Mouse (Mus musculus): ENCODE measurements around the gene Pik3c2b.

Gene Pik3c2b

GRCm38 (mm10) chr1:133134881-133135280 lies 89.4 kb downstream of the Pik3c2b start:
- no peak for DNase-seq (ENCODE audit: low spot score)

- DNase-seq (ENCODE audit: low spot score) = no peak
These were observed 90.3 kb downstream of the Pik3c2b start for GRCm38 (mm10) chr1:133135808-133136207.

GRCm38 (mm10) chr1:133138401-133138800 lies 92.9 kb downstream of the Pik3c2b start:
- no peak for DNase-seq (ENCODE audit: low spot score)

DNA sequence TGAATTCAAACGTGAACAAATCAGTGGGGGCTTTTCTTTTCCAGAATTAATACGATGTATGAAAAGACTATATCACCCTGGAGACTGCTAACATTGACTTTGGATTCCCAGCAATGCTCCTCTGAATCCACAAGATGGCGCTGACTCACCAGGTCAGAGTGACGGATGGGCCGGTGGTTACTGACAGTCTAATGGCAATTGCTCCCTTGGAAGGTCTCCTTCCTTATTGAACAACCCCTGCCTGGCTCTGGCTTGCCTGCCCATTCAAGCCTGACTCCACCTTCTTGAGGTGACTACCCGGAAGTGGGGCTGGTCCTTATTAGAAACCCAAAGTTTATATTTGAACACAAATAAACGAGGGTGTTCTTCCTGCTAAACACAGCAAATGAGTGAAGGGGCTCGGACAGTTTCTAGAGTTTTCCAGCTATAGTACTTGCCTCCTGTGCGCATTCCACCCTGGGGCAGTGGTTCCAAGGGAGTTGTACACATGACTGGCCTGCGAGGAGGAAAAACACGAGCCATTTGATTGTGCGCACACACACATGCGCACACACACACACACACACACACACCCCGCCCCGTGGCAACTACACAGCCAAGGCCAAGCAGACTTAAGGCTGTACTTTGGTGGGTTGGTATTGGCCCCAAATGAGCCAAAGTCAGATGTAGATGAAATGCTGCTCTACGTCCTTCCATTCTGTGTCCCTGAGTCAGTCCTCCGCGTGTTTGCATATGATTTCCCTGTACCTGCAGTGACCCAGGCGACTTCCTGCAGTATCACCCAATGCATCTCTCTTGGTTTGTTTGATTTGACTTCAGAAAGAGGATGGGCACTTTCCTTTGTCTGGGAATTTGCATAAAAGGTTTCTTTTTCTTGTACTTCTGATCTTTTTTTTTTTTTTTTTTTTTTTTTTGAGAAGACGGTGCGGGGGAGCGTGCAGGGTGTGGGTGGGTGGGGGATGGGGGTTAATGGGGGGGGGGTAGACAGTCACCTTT lies 100.8 kb downstream of the Pik3c2b start:
- no peak for DNase-seq (ENCODE audit: low spot score)

- DNase-seq (ENCODE audit: low spot score) = no peak
These were observed 101.9 kb downstream of the Pik3c2b start for GRCm38 (mm10) chr1:133147324-133147723.

DNA sequence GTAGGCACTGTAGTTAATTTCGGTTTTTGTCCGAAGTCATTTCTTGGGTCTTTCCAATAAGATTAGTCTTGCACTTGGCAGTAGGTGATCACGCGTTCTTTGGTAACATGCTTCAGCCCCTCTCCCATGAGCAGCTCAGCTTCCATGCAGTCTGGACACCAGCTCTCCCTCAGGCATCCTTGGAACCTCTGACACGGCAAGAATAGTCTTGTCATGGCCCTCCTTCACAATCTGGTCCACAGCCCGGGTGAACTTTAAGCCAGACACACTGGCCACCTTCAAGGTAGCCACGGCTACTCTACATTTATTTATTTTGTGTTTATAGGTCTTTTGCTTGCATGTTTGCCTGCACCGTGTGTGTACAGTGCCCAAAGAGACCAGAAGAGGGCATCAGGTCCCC lies 102.7 kb downstream of the Pik3c2b start:
- no peak for DNase-seq (ENCODE audit: low spot score)

DNA sequence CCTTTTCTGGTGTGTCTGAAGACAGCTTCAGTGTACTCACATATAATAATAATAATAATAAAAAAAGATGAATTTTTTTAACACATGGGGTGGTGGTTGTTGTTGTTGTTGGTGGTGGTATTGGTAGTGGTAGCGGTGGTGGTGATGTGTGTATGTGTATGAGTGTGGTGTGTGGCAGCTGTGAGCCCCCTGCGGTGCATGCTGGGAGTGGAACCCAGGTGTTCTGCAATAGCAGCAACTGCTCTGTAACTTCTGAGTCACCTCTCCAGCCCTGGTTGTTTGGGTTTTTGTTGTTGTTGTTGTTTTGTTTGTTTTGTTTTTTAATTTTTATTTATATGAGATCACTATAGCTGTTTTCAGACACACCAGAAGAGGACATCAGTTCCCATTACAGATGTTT lies 105.1 kb downstream of the Pik3c2b start:
- no peak for DNase-seq (ENCODE audit: low spot score)

GRCm38 (mm10) chr1:133152213-133152612 lies 106.7 kb downstream of the Pik3c2b start:
- DNase-seq (ENCODE audit: low spot score) = no peak

DNA sequence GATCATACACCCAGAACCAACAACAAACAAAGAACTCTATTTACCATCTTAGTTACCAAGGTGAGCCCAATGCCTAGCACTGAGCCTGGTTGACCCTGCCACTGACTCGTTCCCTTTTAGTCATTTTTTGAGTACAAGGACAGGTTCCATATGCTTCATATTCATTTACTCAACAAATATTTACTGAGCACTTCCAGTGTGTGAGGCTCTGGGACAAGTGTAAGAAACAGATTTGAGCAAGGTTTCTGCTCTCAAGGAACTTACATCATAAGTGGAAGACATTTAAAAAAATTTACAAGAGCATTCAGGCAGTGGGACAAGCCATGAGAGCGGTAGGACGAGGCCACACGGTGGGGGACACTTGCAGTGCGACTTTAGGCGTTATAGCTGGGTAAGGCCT lies 109.8 kb downstream of the Pik3c2b start:
- no peak for DNase-seq (ENCODE audit: low spot score)

All from left cerebral cortex, adult 11 months (tissue).